Mouse (Mus musculus) spleen, postnatal 4 days (tissue): ENCODE measurements around the gene Gmpr2.

ENCODE experiments used
- DNase-seq, 2 experiments: peaks; one replicate each; pipeline ENCODE4 v3.0.0; 2022; ENCODE audit warnings: low spot score in 2 of 2

Gmpr2 gene

DNA sequence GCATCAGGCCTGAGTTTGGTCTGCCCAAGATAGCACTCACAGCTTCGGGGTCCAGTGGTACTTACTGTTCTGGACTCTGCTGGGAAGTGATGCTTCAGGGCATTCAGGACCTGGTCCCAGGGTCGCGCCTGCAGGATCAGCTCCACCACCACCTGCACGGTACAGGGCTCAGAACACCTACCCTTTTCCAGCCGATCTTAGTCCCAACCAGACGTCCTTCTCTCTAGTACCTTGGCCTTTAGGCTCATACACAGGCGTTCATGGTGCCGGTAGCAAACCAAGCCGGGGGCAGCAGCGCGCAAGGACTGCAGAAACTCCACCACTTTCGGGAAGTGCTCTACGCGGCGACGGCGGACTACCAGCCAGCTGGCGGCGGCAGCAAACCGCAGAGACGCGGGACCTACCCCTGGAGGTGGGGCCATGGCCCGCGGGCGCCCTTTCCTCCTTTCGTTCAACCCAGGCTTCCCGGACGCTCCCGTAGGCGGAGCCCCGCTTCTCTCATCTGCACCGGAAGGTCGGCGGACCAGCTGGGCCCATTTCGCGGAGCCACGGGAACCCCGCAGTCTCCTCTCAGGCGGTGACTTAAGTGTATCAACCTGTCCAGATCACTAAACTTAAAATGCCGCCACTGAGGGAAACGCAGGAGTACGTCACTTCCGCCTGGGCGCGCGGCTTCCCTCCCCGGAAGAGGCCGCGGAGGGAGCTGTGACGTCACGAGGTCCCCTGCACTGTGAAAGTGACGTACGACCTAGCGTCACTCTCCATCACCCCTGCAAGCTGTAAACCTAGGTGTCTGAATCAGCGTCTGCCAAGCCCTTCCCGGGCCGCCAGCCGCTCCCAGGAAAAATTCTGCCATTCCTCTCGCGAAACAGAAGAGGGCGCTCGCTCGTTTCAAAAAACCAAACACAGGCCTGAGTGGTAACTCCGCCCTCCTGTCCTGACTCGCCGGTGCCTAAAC, 9.7 kb downstream of the Gmpr2 start, which contains the start of gene Tinf2:
Gene Tinf2 (minus strand): TSS at position 661 of the 958 bp plus-strand sequence.
- peak; percentile 90 to 95 for DNase-seq

DNA sequence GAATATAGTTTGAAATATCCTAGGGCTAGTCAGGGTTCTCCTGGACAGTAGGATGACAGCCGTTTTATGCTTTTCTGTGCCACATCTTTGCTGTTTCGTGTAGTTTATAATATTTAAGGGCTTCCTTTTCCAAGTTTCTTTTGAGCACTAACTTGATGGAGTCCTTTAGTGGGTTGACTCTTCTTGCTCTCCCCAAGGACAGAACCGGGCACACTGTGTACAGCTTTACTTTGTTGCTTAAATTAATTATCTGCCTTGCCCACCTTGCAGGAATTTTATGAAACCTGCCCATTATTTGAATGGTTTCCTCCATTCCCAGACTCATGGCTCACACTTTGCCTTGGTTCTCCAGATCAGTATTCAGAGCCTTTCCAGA, 10.4 kb downstream of the Gmpr2 start:
- DNase-seq, result no peak

DNA sequence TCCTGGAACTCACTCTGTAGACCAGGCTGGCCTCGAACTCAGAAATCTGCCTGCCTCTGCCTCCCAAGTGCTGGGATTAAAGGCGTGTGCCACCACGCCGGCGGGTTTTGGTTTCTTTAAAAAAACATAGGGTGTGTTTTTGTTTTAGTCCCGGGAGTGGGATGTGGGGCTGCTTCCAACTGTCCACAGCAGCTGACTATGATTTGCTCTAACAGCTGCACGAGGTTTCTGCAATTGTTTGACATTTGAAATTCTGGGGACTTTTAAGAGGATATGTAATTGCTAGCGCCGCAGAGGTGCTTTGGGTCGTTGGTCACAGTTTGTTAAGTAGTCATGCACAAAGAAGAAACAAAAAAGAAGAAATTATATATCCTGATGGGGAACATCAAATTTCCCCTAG, 17.7 kb downstream of the Gmpr2 start:
- DNase-seq, result no peak

DNA sequence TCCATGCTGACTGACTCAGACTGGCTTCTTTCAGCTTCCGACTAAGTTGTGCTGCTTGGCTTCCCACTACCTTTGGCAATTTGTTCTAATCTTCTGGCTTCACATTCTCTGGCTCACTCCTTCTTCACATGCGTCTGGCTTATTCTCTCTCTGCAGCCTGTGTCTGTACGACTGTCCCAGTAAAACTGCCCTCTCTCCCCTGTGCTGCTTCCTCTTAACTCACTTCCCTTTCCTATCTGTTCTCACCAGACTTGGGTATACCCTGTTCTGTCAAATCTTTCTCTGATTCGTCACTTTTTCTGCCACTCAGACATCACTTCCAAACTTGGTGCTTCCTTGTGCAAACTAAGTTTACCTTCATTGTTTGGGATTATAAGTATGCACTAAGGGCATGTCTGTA, 25.5 kb downstream of the Gmpr2 start:
- DNase-seq, result no peak

DNA sequence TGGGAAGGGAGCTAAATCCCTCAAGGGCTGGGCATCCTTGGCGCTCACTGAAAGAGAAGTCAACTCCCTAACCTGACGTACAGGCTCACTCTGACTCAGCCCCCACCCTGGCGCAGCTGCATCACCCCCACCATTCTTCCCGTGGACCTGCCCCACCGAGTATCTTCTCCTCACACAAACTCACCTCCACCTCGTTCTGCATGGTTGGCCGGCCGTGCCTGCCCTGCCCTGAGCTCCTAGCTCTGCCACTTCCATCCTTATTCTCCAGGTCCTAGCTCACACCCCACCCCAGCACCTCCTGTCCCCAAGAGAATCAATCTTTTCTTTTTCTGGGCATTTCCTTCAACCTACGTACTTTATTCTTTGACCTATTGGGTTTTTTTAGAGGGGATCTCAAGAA, 29.4 kb downstream of the Gmpr2 start:
- no peak for DNase-seq

DNA sequence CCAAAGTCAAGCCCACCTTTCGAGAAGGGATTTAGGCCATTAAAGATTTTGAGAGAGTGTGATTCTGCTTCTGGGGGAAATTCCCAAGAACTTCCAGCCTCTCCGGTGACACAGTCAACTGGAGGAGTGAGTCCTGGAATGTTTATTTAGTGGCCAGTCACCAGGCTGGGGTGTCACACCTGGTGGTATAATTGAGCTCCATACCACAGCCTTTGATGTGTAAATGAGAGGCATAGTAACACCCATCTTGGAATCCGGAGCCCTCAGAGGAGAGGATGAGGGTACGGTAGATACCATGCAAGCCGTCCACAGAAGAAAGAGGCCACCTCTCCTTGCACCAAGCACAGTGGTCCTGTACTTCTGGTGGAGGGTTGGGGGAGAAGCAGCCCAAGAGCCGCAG, 31.0 kb downstream of the Gmpr2 start:
- DNase-seq, result no peak

DNA sequence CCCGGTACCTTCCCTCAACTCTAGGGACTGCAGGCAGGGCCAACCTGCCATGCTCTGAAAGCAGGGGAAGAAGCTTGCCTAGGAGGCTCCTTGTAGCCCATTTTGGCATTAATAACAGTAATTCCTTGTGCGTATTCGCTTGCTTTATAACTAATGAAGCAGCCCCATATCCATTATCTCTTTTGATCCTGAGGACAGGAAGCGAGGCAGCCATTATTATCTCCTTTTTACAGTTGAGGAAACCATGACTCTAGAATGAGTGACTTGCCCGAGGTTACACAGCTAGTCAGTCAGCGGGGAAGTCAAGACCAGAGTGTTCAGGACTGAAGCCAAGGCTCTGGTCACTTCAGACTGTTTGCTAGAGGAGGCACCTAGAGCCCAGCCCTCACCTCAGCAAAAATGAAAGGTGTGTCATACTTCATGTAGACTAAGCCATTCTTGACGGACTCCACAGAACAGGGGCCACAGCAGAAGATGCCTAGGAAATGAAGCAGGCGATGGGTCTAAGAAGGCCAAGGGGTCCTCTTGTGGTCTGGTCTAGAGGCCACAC, 34.4 kb downstream of the Gmpr2 start:
- no peak for DNase-seq

GRCm38 (mm10) chr14:55707397-55707796, 35.7 kb downstream of the Gmpr2 start:
- DNase-seq, result no peak

DNA sequence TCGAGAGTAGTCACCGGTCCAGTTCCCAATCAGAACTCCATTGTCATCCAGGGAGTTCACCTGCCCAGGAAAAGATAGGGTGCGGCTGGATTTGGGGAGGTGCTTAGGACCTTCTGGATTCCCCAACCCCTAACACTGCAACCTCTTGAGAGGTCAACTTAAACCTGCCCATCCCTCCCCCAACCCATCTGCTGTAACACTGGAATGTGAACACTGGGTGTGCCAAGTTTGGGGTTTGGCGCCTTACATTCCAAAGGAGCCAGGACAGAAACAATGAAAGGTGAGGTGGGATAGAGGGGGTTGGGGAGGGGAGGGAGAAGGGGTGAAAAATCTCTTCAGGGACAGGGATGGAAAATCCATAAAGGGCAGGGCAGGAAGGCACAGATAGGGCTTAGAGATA, 37.8 kb downstream of the Gmpr2 start:
- no peak for DNase-seq

DNA sequence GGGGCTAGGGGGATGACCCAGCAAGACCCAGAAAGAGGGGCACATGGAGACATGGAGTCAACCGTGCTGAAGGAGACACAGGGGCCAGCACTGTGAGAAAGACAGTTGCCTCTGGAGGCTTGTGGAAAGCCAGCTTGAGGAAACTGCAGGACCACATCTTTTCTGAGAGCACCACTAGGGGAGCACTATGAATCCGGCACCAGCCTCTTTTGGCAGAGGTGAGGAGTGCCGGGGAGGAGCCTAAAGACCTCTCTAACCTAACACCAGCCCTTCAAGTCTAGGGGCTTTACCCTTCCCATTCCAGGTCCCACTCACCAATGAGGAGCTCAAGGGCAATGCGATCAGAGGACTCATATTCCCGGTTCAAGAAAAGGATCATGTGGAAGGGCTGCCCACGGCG, 40.0 kb downstream of the Gmpr2 start:
- no peak for DNase-seq

DNA sequence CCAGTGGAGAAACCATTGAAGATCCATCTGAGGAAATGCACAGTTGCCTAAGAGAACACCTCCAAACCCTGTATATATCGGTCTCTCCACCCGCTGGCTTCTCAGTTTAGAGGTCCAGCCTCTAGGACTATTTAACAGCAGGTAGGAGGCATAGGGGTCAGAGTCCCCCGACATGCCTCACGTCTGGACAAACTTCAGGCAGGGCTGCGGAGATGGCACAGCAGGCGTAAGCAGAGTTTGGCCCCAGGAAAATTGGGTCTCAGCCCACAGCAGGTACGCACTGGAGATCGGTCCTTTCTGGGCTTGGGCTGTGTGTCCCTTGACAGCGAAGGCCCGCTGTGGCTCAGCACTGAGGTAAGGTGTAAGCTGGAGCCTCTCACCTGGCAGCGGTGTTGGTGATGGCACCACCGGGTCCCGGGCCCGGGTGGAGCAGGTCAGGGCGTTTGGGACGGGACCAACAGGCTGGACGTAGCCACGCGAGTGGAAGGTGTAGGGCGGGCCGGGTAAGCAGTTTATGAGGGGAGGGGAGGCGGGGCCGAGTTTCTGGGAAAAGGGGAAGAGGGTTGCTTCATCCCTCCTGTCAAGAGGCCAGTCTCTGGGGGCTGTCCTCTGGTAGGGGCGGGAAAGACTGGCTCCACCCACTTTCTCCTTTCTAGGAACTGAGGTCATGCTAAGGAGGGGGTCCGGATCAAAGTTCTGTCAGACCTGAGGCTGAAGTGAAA, 41.4 kb downstream of the Gmpr2 start:
- peak in 1 of 2 experiments; percentile 30 for DNase-seq

- DNase-seq, result no peak
Observed at GRCm38 (mm10) chr14:55713729-55714122, 42.0 kb downstream of the Gmpr2 start, which contains the start of gene Tgm1. Gene Tgm1, minus strand, starts transcription at chr14:55713926.

DNA sequence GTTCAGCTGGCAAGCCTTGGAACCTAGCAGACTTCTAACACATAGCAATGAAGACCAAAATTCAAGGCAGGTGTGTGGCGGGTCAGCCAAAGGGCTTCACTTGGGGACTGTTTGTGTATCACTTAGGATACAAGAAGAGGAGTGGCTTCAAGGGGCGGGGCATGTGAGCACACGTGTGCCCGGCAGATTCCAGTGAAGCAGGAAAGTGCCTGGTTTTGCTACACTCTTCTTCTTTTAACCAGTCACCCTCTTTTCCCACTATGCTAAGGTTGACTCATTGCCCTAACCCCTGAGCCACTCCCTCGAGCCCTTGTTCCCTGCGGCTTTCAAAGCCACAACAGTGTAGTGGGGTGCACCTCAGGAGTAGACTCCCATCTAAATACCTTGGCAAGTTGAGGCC, 43.2 kb downstream of the Gmpr2 start:
- no peak for DNase-seq

- no peak for DNase-seq
Observed at GRCm38 (mm10) chr14:55716271-55716670, 44.5 kb downstream of the Gmpr2 start.

GRCm38 (mm10) chr14:55716884-55717283, 45.1 kb downstream of the Gmpr2 start:
- DNase-seq, result no peak

DNA sequence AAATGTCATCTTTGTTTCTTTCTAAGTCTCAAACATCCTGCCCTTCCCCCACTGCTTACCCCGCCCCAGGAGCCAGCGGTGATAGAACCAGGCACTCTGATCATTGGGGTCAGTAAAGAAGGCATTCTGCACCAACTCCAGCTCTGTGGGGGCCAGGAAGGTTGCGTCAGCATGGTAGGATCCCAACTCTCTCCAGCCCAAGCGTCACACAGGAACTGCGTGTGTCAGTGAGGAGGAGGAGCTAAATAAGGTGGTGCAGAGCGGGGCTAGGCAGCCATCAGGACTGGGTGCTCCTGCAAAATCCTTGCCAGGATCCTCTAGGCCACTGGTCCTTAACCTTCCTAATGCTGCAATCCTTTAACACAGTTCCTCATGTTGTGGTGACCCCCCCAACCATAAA, 48.0 kb downstream of the Gmpr2 start:
- DNase-seq, result no peak

- no peak for DNase-seq
Observed at GRCm38 (mm10) chr14:55720666-55721065, 48.9 kb downstream of the Gmpr2 start.

- DNase-seq, result no peak
Observed at GRCm38 (mm10) chr14:55721076-55721475, 49.3 kb downstream of the Gmpr2 start.

DNA sequence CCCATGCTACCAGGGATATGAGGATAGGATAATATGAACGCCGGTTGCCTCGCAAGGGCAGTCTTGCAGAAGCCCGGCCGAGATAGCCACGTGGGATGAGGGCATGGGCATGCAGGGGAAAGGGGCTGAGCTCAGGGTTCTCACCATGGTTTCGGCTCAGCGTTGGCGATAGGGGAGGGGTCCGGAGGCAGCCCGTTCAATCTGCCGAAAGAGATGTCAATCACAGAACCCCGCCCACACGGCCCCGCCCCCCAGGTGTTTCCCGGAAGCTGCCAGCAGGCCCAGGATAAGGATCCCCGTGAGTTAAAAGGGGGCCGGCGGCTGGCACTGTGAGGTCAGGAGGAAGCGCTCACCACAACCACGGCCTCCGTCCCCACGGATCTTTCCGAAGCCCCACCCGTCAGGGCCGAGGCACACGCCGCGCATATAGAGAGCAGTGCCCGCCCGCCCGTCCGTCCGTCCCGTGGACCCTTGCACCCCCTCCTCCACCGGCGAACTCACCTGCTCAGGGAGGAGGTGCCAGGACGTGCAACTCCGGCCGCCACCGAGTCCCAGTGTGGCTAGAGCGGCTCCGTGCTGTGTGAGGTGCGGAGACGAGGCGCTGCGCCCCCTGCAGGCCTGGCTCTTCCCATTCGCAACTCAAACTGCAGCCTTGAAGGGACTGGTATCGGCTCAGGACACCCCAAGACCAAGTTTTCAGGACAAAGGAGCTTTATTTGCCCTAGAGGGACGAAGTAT, 50.1 kb downstream of the Gmpr2 start, which contains the start of gene Rabggta:
Gene Rabggta (minus strand): TSS at position 564 of the 738 bp plus-strand sequence.
- peak; percentile 93 to 98 for DNase-seq

GRCm38 (mm10) chr14:55722438-55722945, 50.8 kb downstream of the Gmpr2 start:
- no peak for DNase-seq

- no peak for DNase-seq
Observed at GRCm38 (mm10) chr14:55723433-55723832, 51.7 kb downstream of the Gmpr2 start.
